In the genomic region with DNA sequence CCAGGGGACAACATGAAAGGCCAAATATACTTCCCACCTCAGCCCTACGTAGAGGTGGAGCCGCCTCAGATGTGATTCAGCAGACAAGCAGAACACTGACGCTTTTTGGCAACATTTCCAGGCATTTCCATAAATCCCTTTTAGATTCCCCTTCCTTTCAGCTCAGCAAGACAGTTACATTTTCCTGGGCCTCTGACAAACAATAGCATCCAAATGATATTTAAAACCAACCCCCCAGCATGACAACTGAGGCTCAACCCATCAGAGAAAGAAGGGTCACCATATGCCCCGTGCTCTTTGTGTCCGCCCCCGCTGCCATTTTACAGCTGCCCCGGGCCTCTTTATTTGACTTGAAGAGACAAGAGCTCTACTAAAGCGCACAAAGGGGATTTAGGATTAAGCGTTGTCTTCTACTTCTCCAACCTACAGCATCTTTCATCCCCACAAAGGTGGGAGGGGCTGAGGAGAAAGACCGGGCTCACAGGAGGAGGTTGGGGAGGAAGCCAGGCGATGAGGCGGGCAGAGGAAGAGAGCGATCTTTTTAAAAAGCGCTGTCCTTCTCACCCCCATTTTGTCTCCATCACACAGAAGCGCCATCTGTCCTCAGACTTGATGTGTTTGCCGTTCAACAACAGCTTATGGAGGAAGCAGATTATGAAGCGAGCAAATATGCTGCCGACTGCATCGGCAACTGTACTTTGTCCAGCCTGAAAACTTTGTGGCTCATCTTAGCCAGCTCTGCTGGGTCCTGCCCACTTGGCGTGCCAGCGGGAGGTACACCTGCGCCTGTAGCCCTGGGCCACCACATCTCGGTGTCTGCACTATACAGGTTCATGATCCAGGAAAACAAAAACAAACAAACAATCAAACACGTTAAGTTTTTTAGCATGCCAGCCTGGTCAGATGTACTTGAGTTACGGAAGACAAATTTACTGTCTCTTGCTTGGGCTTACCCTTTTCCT, we compare ENCODE assay signal across 8 mouse cellular contexts. TPM values are rescaled to one million over a fixed set of nuclear protein-coding genes. Genes with fewer than 3 reads are reported as not detected.
DNase-seq lines count a peak whose midpoint lies in the region; ATAC-seq and TF ChIP-seq lines count a peak whose summit lies in the region.

No protein-coding gene starts in this region.

- TF ChIP-seq CTCF in forebrain, postnatal 0 days (IDR thresholded peaks at IDR 0.05; ENCODE audit: low read depth): no peak

- DNase-seq in heart, adult 8-10 months (ENCODE audit: low spot score): no peak
- peak; percentile 34 to 37 for DNase-seq in cerebellum, adult 18-20 months
- DNase-seq in forebrain, postnatal 0 days: peak; percentile 78
- peak; percentile 45 to 54 for DNase-seq in left cerebral cortex, postnatal 14 days (ENCODE audit: low spot score in 2 of 2)
- peak; percentile 38 to 59 for DNase-seq in right cerebral cortex, postnatal 10 days (ENCODE audit: low spot score in 2 of 2)
- no peak for DNase-seq in adrenal gland, postnatal 14 days
- no peak for DNase-seq in T-cell, adult 2 months (ENCODE audit: low spot score)

- no peak overlapping the region for H3K4me3 ChIP-seq in heart, embryonic 11.5 days (ENCODE audit: low read depth, low read length)
- peak overlapping the region; percentile 25 for H3K4me3 ChIP-seq in forebrain, postnatal 0 days (ENCODE audit: low read depth, low read length)

- H3K9ac ChIP-seq in heart, embryonic 11.5 days (ENCODE audit: low read depth, low read length): peak overlapping the region; percentile 22; the same call in 1 of the 2 replicates
- H3K9ac ChIP-seq in forebrain, postnatal 0 days: peak overlapping the region; percentile 56

- intact Hi-C loops in left cerebral cortex, postnatal 14 days (cut with DNase I): no loop called here

- no peaks in the 10 kb centered on the region for H3K36me3 ChIP-seq in heart, embryonic 11.5 days (ENCODE audit: control insufficient read depth, insufficient read depth, low read length)
- no peaks in the 10 kb centered on the region for H3K36me3 ChIP-seq in forebrain, postnatal 0 days (ENCODE audit: insufficient read depth)

- ATAC-seq in heart, embryonic 11.5 days (replicated peaks; ENCODE audit: insufficient number of reproducible peaks, low FRiP score, low TSS enrichment): no peak
- peak; percentile 76 for ATAC-seq in forebrain, postnatal 0 days

- H3K27ac ChIP-seq in heart, embryonic 11.5 days (ENCODE audit: low read depth, low read length): no peak overlapping the region
- H3K27ac ChIP-seq in forebrain, postnatal 0 days (ENCODE audit: low read depth, low read length): peak overlapping the region; percentile 60

- peak overlapping the region; percentile 29 for H3K4me2 ChIP-seq in heart, embryonic 11.5 days
- peak overlapping the region; percentile 50 for H3K4me2 ChIP-seq in forebrain, postnatal 0 days (ENCODE audit: low read depth)

- no peaks in the 10 kb centered on the region for H3K27me3 ChIP-seq in heart, embryonic 11.5 days (ENCODE audit: control insufficient read depth, insufficient read depth, low read length)
- no peaks in the 10 kb centered on the region for H3K27me3 ChIP-seq in forebrain, postnatal 0 days (ENCODE audit: insufficient read depth, low read length)

- 48% methylated on average over 25 of the region's 25 CpGs for WGBS in heart, embryonic 11.5 days (ENCODE audit: insufficient replicate concordance)
- WGBS in forebrain, postnatal 0 days: 9% methylated on average over 25 of the region's 25 CpGs

- H3K9me3 ChIP-seq in heart, embryonic 11.5 days (replicated peaks; ENCODE audit: control insufficient read depth, low read length): no peaks in the 10 kb centered on the region
- no peaks in the 10 kb centered on the region for H3K9me3 ChIP-seq in forebrain, postnatal 0 days (ENCODE audit: low read length)

- H3K4me1 ChIP-seq in heart, embryonic 11.5 days (ENCODE audit: control insufficient read depth, insufficient read depth, low read length): no peaks in the 10 kb centered on the region
- 0 out of 2 replicates have a peak, but pooled peaks cover 8% of the 10 kb centered on the region for H3K4me1 ChIP-seq in forebrain, postnatal 0 days (ENCODE audit: insufficient read depth)

RNA-seq across cellular contexts. Expression of gene Cdca7, which starts 53.7 kb away (rescaled TPM):
- polyA plus RNA-seq in heart, embryonic 11.5 days (2014; fragmentation: Nextera tagmentation; extraction: Ambion mirVana): 61.8 and 64.3 TPM in 2 replicates
- 1 to 10 TPM in 3 of 4 experiments, under 1 TPM in 1; 1.00 to 3.1 (median 1.2) TPM for total RNA-seq in heart, adult 8-10 months (2022)
- 21.9 and 28.9 TPM in 2 replicates for total RNA-seq in forebrain, postnatal 0 days (2014; rRNA removed)
- 15.6 and 20.6 TPM in 2 replicates for polyA plus RNA-seq in forebrain, postnatal 0 days (2015; fragmentation: Nextera tagmentation; extraction: Ambion mirVana)
- total RNA-seq in left cerebral cortex, postnatal 14 days (2021): 1 to 10 TPM; 5.4 to 6.1 TPM
- total RNA-seq in adrenal gland, postnatal 14 days (2021): 10.9 and 15.0 TPM in 2 replicates

Comparison
In these comparisons a context has a peak if more than half of its experiments do, and no peak if none do; other contexts are left out.
1. DNase-seq: peak in cerebellum, adult 18-20 months (2 of 2), forebrain, postnatal 0 days (single experiment), left cerebral cortex, postnatal 14 days (2 of 2) and right cerebral cortex, postnatal 10 days (2 of 2); none in heart, adult 8-10 months (single experiment), adrenal gland, postnatal 14 days (single experiment) and T-cell, adult 2 months (single experiment).